14 mouse cellular contexts compared by ENCODE assay signal in the genomic region with DNA sequence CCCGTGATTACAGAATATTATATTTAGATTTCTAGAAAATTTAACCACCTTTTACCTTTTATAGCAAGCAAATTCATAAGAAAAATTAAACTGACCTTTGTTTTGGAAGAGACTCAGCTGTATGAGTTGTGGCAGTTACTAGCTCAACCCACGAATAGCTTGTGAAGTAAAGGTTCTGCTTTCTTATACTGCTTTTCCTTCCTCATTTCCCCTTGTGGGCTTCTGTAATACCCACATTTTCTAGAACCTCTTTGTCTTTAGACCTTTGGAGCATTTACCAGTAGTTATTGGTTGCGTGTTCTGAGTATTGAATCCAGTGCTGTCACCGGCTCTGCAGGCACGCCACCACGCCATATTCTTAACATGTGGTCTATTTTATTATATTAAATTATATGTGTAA. TPM values are rescaled to one million over a fixed set of nuclear protein-coding genes. Genes with fewer than 3 reads are reported as not detected.
DNase-seq lines count a peak whose midpoint lies in the region; ATAC-seq and TF ChIP-seq lines count a peak whose summit lies in the region.
"Had no signal": no experiment of that assay in that cellular context is flagged by ENCODE, and none has a peak within 500 bp of the region (broad histone marks: within the 10 kb centered on the region; RNA-seq: fewer than 3 reads in every experiment).

TSS of gene P2ry13 (minus strand) at position 156 of the 400 bp plus-strand sequence.

- no peak for TF ChIP-seq POLR2A in bone marrow, adult 2 months (IDR thresholded peaks at IDR 0.05; ENCODE audit: borderline replicate concordance, control insufficient read depth, low read depth, low read length)

- H3K27ac ChIP-seq in gastrocnemius, adult 2 months, result no peak within 1 kb of the TSS
- no peak within 1 kb of the TSS for H3K27ac ChIP-seq in liver, embryonic 16.5 days (ENCODE audit: low read length)
- no peak within 1 kb of the TSS for H3K27ac ChIP-seq in liver, embryonic 11.5 days (ENCODE audit: low read depth, low read length)
- H3K27ac ChIP-seq in bone marrow, adult 2 months (ENCODE audit: control insufficient read depth, insufficient read depth, low read depth, low read length, poor library complexity), result peak within 1 kb of the TSS; percentile 33
- H3K27ac ChIP-seq in midbrain, embryonic 13.5 days, result no peak within 1 kb of the TSS
- no peak within 1 kb of the TSS for H3K27ac ChIP-seq in hindbrain, embryonic 12.5 days
- H3K27ac ChIP-seq: embryonic facial prominence, embryonic 12.5 days; liver, embryonic 15.5 days; stomach, postnatal 0 days had no signal

- H3K9ac ChIP-seq in liver, embryonic 16.5 days (ENCODE audit: low read depth, low read length), result no peak within 1 kb of the TSS
- H3K9ac ChIP-seq in liver, embryonic 11.5 days (ENCODE audit: low read depth, low read length), result no peak within 1 kb of the TSS
- H3K9ac ChIP-seq in midbrain, embryonic 13.5 days (replicated peaks), result no peak within 1 kb of the TSS
- H3K9ac ChIP-seq in hindbrain, embryonic 12.5 days, result no peak within 1 kb of the TSS
- H3K9ac ChIP-seq: embryonic facial prominence, embryonic 12.5 days; liver, embryonic 15.5 days had no signal

- DNase-seq in gastrocnemius, adult 2 months, result no peak
- DNase-seq in gastrocnemius, postnatal 4 days (ENCODE audit: low spot score in 2 of 2), result no peak
- no peak for DNase-seq in liver, embryonic 11.5 days (ENCODE audit: low spot score)
- DNase-seq: adrenal gland, postnatal 10 days; cerebellum, adult 9-11 months; heart, postnatal 14 days had no signal

- ATAC-seq in liver, embryonic 16.5 days (ENCODE audit: low read depth), result no peak
- no peak for ATAC-seq in liver, embryonic 11.5 days (replicated peaks; ENCODE audit: low FRiP score)
- no peak for ATAC-seq in midbrain, embryonic 13.5 days
- ATAC-seq in hindbrain, embryonic 12.5 days (ENCODE audit: low FRiP score), result no peak

- intact Hi-C loops in gastrocnemius, adult 2 months (cut with DNase I), result no loop called here

- H3K4me1 ChIP-seq in liver, embryonic 16.5 days (ENCODE audit: control insufficient read depth, low read depth, low read length), result no peaks in the 10 kb centered on the region
- no peaks in the 10 kb centered on the region for H3K4me1 ChIP-seq in liver, embryonic 11.5 days (replicated peaks; ENCODE audit: control insufficient read depth, insufficient read depth, low read length)
- peaks cover 11% of the 10 kb centered on the region for H3K4me1 ChIP-seq in bone marrow, adult 2 months (ENCODE audit: control insufficient read depth, insufficient read depth, low read length)
- peaks cover 89% of the 10 kb centered on the region for H3K4me1 ChIP-seq in megakaryocyte, embryonic 14.5 days
- H3K4me1 ChIP-seq in midbrain, embryonic 13.5 days (replicated peaks), result no peaks in the 10 kb centered on the region
- 0 out of 2 replicates have a peak, but pooled peaks cover 3% of the 10 kb centered on the region for H3K4me1 ChIP-seq in hindbrain, embryonic 12.5 days
- H3K4me1 ChIP-seq: embryonic facial prominence, embryonic 12.5 days had no signal

- no peaks in the 10 kb centered on the region for H3K36me3 ChIP-seq in liver, embryonic 16.5 days (ENCODE audit: control insufficient read depth, insufficient read depth)
- H3K36me3 ChIP-seq in liver, embryonic 11.5 days (ENCODE audit: control insufficient read depth, insufficient read depth, low read length), result no peaks in the 10 kb centered on the region
- peaks cover 54% of the 10 kb centered on the region for H3K36me3 ChIP-seq in megakaryocyte, embryonic 14.5 days (replicated peaks; ENCODE audit: low read length)
- H3K36me3 ChIP-seq in midbrain, embryonic 13.5 days, result no peaks in the 10 kb centered on the region
- no peaks in the 10 kb centered on the region for H3K36me3 ChIP-seq in hindbrain, embryonic 12.5 days
- H3K36me3 ChIP-seq: embryonic facial prominence, embryonic 12.5 days; liver, embryonic 15.5 days had no signal

- H3K4me2 ChIP-seq in liver, embryonic 16.5 days (ENCODE audit: low read depth, low read length), result 0 out of 2 replicates have a peak within 1 kb of the TSS, but pooled peaks have one; percentile 6
- H3K4me2 ChIP-seq in liver, embryonic 11.5 days, result no peak within 1 kb of the TSS
- no peak within 1 kb of the TSS for H3K4me2 ChIP-seq in midbrain, embryonic 13.5 days (replicated peaks)
- no peak within 1 kb of the TSS for H3K4me2 ChIP-seq in hindbrain, embryonic 12.5 days (replicated peaks)
- H3K4me2 ChIP-seq: embryonic facial prominence, embryonic 12.5 days; liver, embryonic 15.5 days had no signal

- WGBS in liver, embryonic 16.5 days (ENCODE audit: insufficient replicate concordance), result 51% methylated on average over 6 of the region's 6 CpGs
- WGBS in liver, embryonic 11.5 days, result 68% methylated on average over 6 of the region's 6 CpGs
- 12% methylated on average over 6 of the region's 6 CpGs for WGBS in bone marrow, adult 2 months
- 92% methylated on average over 6 of the region's 6 CpGs for WGBS in midbrain, embryonic 13.5 days
- 92% methylated on average over 6 of the region's 6 CpGs for WGBS in hindbrain, embryonic 12.5 days

- no peaks in the 10 kb centered on the region for H3K27me3 ChIP-seq in liver, embryonic 16.5 days (ENCODE audit: control insufficient read depth, insufficient read depth, low read depth, low read length)
- H3K27me3 ChIP-seq in liver, embryonic 11.5 days (replicated peaks; ENCODE audit: control insufficient read depth, insufficient read depth, low read length), result no peaks in the 10 kb centered on the region
- no peaks in the 10 kb centered on the region for H3K27me3 ChIP-seq in megakaryocyte, embryonic 14.5 days (replicated peaks)
- H3K27me3 ChIP-seq in midbrain, embryonic 13.5 days, result no peaks in the 10 kb centered on the region
- no peaks in the 10 kb centered on the region for H3K27me3 ChIP-seq in hindbrain, embryonic 12.5 days
- H3K27me3 ChIP-seq: embryonic facial prominence, embryonic 12.5 days; liver, embryonic 15.5 days had no signal

- TF ChIP-seq CTCF in gastrocnemius, adult 2 months (IDR thresholded peaks at IDR 0.05), result no peak
- no peak for TF ChIP-seq CTCF in bone marrow, adult 2 months (IDR thresholded peaks at IDR 0.05; ENCODE audit: control insufficient read depth, insufficient read depth, low read length)

- H3K4me3 ChIP-seq in gastrocnemius, adult 2 months, result peak within 1 kb of the TSS; percentile 4
- no peak within 1 kb of the TSS for H3K4me3 ChIP-seq in liver, embryonic 16.5 days (ENCODE audit: low read depth, low read length)
- no peak within 1 kb of the TSS for H3K4me3 ChIP-seq in liver, embryonic 11.5 days (ENCODE audit: low read depth, low read length)
- H3K4me3 ChIP-seq in bone marrow, adult 2 months (replicated peaks; ENCODE audit: control insufficient read depth, low read depth, low read length), result peak within 1 kb of the TSS; percentile 47
- H3K4me3 ChIP-seq in megakaryocyte, embryonic 14.5 days (replicated peaks), result peak within 1 kb of the TSS; percentile 40
- H3K4me3 ChIP-seq in midbrain, embryonic 13.5 days (replicated peaks), result no peak within 1 kb of the TSS
- no peak within 1 kb of the TSS for H3K4me3 ChIP-seq in hindbrain, embryonic 12.5 days
- H3K4me3 ChIP-seq: embryonic facial prominence, embryonic 12.5 days; liver, embryonic 15.5 days had no signal

- no peaks in the 10 kb centered on the region for H3K9me3 ChIP-seq in liver, embryonic 16.5 days (replicated peaks; ENCODE audit: control insufficient read depth, low read length)
- no peaks in the 10 kb centered on the region for H3K9me3 ChIP-seq in liver, embryonic 11.5 days (ENCODE audit: control insufficient read depth, low read length)
- H3K9me3 ChIP-seq in megakaryocyte, embryonic 14.5 days, result no peaks in the 10 kb centered on the region
- H3K9me3 ChIP-seq in midbrain, embryonic 13.5 days, result no peaks in the 10 kb centered on the region
- no peaks in the 10 kb centered on the region for H3K9me3 ChIP-seq in hindbrain, embryonic 12.5 days (replicated peaks)
- H3K9me3 ChIP-seq: embryonic facial prominence, embryonic 12.5 days; liver, embryonic 15.5 days had no signal

RNA-seq across cellular contexts. Expression of gene P2ry13, which starts in this region (rescaled TPM):
- total RNA-seq in gastrocnemius, adult 2 months (2021), result under 1 TPM; 0.17 to 0.36 TPM
- total RNA-seq in gastrocnemius, postnatal 4 days (2021), result 1 to 10 TPM; 1.3 to 2.0 TPM
- 3.4 and 3.7 TPM in 2 replicates for polyA plus RNA-seq in liver, embryonic 16.5 days (2015; fragmentation: Nextera tagmentation; extraction: Ambion mirVana)
- polyA plus RNA-seq in liver, embryonic 11.5 days (2014; fragmentation: Nextera tagmentation; extraction: Ambion mirVana), result 2.0 and 2.3 TPM in 2 replicates
- 1.2 and 2.2 TPM in 2 replicates for polyA plus RNA-seq in bone marrow, adult 2 months (2011; ENCODE audit: insufficient read depth, insufficient read length, low replicate concordance, missing spikeins)
- polyA plus RNA-seq in megakaryocyte, embryonic 14.5 days (2012; ENCODE audit: insufficient read depth, low replicate concordance), result not detected in 2 replicates
- 0.97 and 1.2 TPM in 2 replicates for polyA plus RNA-seq in midbrain, embryonic 13.5 days (2015; fragmentation: Nextera tagmentation; extraction: Ambion mirVana)
- polyA plus RNA-seq in hindbrain, embryonic 12.5 days (2016; fragmentation: Nextera tagmentation; extraction: Ambion mirVana), result 1.2 and 1.4 TPM in 2 replicates

Comparison
In these comparisons a context has a peak if more than half of its experiments do, and no peak if none do; other contexts are left out.
1. H3K4me3 ChIP-seq: peak in gastrocnemius, adult 2 months (single experiment), bone marrow, adult 2 months (single experiment) and megakaryocyte, embryonic 14.5 days (single experiment); none in liver, embryonic 16.5 days (single experiment), liver, embryonic 11.5 days (single experiment), midbrain, embryonic 13.5 days (single experiment) and hindbrain, embryonic 12.5 days (single experiment).